Mouse (Mus musculus) cerebellum, adult 8-10 months (tissue): ENCODE results near the gene Tmem45a.

Experiments
- DNase-seq: peaks from one replicate; pipeline ENCODE4 v3.0.0; 2022

Gene Tmem45a

DNA sequence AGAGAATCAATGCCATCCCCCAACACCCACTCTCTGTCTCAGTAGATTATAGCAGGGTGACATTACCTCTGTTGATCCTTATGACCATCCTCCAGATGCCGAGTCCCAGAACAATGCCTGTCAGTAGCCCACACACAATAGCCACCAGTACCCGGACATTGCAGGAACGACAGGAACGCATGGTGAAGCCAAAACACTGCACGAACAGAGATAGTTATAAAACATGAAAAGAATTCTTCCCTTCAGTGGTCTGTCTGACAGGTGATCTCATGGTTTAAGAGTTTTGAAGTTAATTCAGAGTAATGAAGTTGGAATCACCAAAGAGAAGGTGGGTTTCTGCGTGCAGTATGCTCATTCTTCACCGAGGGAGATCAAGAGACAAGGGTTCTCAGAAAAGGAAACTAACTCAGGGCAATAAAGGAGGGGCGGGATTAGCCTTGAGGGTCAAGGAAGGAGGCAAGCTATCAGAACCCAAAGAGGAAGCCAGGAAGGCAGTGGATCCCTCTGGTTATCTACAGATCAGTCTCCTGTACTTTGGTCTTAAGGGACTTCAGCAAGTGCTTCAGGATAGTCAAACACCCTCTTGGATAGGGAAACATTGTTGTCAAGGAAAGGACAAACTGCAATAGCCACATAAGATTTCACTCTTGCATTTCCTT lies 90.4 kb downstream of the Tmem45a start, which contains the start of gene Adgrg7:
Gene Adgrg7 (minus strand): TSS at position 375 of the 659 bp plus-strand sequence.
- DNase-seq: no peak

DNA sequence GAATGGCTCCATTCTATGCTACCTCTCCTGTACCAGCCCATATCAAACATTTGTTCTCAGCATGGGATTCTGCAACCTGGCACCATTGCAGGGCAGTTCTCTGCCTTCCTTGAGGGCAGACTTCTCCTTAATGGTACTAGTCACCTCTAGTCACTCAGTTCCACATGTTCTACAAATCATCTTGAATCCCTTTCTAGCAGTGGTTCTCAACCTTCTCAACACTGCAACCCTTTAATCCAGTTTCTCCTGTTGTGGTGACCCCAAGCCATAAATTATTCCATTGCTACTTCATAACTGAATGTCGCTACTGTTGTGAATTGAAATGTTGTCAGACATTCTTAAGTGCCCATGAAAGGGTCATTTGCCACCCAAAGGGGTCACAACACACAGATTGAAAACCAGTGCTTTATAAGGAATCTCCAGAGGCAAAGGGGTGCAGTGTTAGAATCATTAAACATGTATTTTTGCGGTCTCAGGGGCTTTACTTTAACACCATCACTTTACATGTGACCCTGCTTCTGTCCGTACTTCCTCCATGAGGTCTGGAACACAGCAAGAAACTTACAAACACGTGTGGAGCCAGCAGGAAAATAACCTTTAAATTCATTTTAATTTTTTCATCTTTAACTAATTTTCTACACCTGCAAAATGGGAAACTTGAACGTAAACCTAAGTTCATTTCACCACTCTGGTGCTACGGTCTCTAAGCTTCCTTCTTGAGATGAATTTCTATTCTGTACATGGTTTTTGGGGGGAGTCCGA lies 91.4 kb downstream of the Tmem45a start:
- no peak for DNase-seq

DNA sequence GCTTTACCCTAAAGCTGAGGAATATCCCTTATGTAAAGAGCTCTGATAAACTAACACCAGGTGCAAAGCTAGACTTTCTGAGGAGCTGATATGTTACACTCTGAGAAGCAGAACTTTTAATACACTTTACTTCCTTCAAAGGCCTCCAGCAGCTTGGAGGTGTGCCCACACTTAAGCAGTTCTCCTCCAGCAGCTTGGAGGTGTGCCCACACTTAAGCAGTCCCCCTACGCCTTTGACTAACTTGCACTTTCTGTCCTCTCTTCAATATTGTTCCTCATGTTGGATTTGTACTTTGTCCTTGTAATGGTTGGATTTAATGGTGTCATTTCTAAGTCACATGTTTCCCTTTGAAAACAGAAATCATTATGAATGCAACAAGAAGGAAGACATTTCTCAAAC lies 92.2 kb downstream of the Tmem45a start:
- DNase-seq: no peak

- DNase-seq: no peak
Measured at GRCm38 (mm10) chr16:56785943-56786342, 100.0 kb downstream of the Tmem45a start.

DNA sequence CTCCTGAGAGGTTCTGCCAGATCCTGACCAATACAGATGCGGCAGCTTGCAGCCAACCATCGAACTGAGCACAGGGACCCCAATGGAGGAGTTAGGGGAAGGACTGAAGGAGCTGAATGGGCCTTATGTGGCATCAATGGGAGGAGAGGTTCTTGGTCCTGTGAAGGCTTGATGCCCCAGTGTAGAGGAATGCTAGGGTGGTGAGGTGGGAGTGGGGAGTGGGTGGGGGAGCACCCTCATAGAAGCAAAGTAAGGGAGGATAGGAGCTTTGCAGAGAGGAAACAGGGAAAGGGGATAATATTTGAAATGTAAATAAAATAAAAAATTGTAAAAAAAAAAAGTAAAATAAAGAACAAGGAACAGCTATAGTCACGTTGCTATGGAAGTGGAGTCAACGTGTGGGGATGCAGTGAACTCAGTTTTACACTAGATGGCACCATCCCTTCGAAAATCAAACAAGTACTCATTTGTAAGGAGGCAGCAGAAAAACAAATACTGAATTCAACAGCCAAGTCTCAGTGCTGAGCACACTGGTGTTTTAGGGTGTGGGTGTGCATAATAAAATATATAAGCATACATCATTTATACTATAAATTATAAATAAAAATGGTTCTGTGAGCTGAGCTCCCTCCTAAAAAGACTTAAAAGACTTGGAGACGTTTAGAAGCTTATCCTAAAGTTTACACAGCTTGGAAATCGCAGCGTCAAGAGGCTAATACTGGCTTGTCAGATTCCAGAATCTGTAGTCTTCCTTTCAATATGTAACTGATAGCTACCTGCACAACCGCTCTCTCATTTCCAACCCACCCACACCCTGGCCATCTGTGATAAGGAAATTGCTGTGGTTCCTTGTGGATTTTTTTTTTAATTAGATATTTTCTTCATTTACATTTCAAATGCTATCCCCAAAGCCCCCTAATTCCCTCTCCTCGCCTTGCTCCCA lies 114.5 kb downstream of the Tmem45a start:
- peak; percentile 23 for DNase-seq
